Mouse (Mus musculus) kidney, embryonic 16.5 days (tissue): Measurements from ENCODE around the gene Igsf23. TPM values are rescaled to one million over a fixed set of nuclear protein-coding genes. Genes with fewer than 3 reads are reported as not detected.
"Not testable (repeated sequence)": the region's sequence is repeated elsewhere in the genome, so short reads cannot be mapped to it uniquely, and the experiment has no call there.

ENCODE experiments used
- ATAC-seq: fragments of 200-750 bp; cut with Nextera tagmentation; 2 replicates; pipeline ENCODE4 v1.8.0; 2017; ENCODE audit warnings: moderate TSS enrichment; ENCODE audit not compliant: low FRiP score, low TSS enrichment
- H3K27ac ChIP-seq: fragments of 300-500 bp; sonication (generic); 2 replicates; pipeline ENCODE4 v1.5.1; 2014; ENCODE audit warnings: low read length
- H3K27me3 ChIP-seq: fragments of 300-500 bp; sonication (generic); 2 replicates; pipeline ENCODE4 v1.6.1; 2014; ENCODE audit warnings: low read length, control low read depth, mixed read lengths; ENCODE audit not compliant: insufficient read depth
- H3K36me3 ChIP-seq: fragments of 300-500 bp; sonication (generic); 2 replicates; pipeline ENCODE4 v1.6.1; 2014; ENCODE audit warnings: low read length, control low read depth, mixed read lengths; ENCODE audit not compliant: insufficient read depth
- H3K4me1 ChIP-seq: fragments of 300-500 bp; sonication (generic); 2 replicates; pipeline ENCODE4 v1.6.1; 2014; ENCODE audit warnings: low read length, control low read depth, mixed read lengths; ENCODE audit not compliant: insufficient read depth
- H3K4me2 ChIP-seq: fragments of 300-500 bp; sonication (generic); replicated peaks from 2 replicates; pipeline ENCODE4 v1.6.1; 2014; ENCODE audit warnings: low read depth, low read length
- H3K4me3 ChIP-seq: fragments of 300-500 bp; sonication (generic); 2 replicates; pipeline ENCODE4 v1.5.1; 2014; ENCODE audit warnings: mild to moderate bottlenecking, low read length
- H3K9ac ChIP-seq: fragments of 300-500 bp; sonication (generic); replicated peaks from 2 replicates; pipeline ENCODE4 v1.6.1; 2014; ENCODE audit warnings: low read length
- H3K9me3 ChIP-seq: fragments of 300-500 bp; sonication (generic); 2 replicates; pipeline ENCODE4 v1.6.1; 2016; ENCODE audit warnings: low read length, control low read depth
- WGBS: fragments of 180-500 bp; shearing (Covaris S2); extraction: QIAGEN DNeasy Blood & Tissue Kit; methylation state at CpG from one replicate; pipeline ENCODE4 v1.1.7; 2014; 5-methylcytosine and 5-hydroxymethylcytosine counted together
- polyA plus RNA-seq: library from polyadenylated mRNA; unstranded; fragments of >200 nt; fragmentation: Nextera tagmentation; extraction: Ambion mirVana; gene quantifications from 2 replicates; pipeline ENCODE4 v1.2.1, GENCODE M21; 2015

Gene Igsf23
- polyA plus RNA-seq, result 0.21 TPM in 1 of 2 replicates, not detected in the other

- H3K4me1 ChIP-seq, result 0 out of 2 replicates have a peak, but pooled peaks cover 4% of the 10 kb centered on the region
- H3K9me3 ChIP-seq, result no peaks in the 10 kb centered on the region
- no peak within 1 kb of the TSS for H3K4me3 ChIP-seq
- no peaks in the 10 kb centered on the region for H3K36me3 ChIP-seq
- no peak for ATAC-seq
- H3K27ac ChIP-seq, result no peak within 1 kb of the TSS
- H3K4me2 ChIP-seq, result no peak within 1 kb of the TSS
- 60% methylated on average over 9 of the region's 9 CpGs for WGBS
- no peaks in the 10 kb centered on the region for H3K27me3 ChIP-seq
- no peak within 1 kb of the TSS for H3K9ac ChIP-seq
These were observed at the start of gene Igsf23 for GRCm38 (mm10) chr7:19950589-19950988. Gene Igsf23, minus strand, starts transcription at chr7:19950756.

- not testable (repeated sequence) for H3K4me3 ChIP-seq, H3K36me3 ChIP-seq, H3K27me3 ChIP-seq, H3K4me1 ChIP-seq, ATAC-seq, H3K4me2 ChIP-seq, H3K9me3 ChIP-seq, H3K27ac ChIP-seq, H3K9ac ChIP-seq
- WGBS, result 67% methylated on average over 3 of the region's 3 CpGs
These were observed 46.2 kb upstream of the Igsf23 start for GRCm38 (mm10) chr7:19996721-19997120.

DNA sequence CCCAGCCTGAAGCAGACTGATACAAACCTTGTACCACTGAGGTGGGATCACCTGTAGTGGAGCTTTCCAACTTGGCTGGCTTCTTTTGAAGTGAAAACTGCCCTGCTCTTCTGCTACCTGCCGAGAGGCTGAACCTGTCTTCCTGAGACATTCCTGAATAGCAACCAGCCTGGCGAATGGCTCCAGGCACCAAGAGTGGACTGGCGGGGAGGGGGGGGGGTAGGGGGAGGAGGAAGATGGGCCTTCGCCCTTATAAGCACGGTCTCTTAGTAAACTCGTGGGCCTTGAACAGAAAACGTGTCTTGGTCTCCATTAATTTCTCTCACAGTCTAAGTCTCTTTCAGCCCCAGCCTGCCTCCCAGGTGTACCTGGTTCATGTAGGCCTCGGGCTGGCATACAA lies 40.6 kb upstream of the Igsf23 start, which contains the start of gene Nlrp9b:
Gene Nlrp9b, plus strand, starts transcription at position 301 of the 400 bp plus-strand sequence.
- not testable (repeated sequence) for H3K36me3 ChIP-seq, H3K27ac ChIP-seq, H3K9me3 ChIP-seq, H3K4me3 ChIP-seq, H3K4me1 ChIP-seq, H3K9ac ChIP-seq, ATAC-seq, H3K27me3 ChIP-seq, H3K4me2 ChIP-seq
- WGBS, result 74% methylated on average over 8 of the region's 8 CpGs

- H3K27me3 ChIP-seq, result no peaks in the 10 kb centered on the region
- H3K27ac ChIP-seq, result no peak overlapping the region
- H3K36me3 ChIP-seq, result no peaks in the 10 kb centered on the region
- peaks cover 13% of the 10 kb centered on the region; the same call in 1 of the 2 replicates for H3K9me3 ChIP-seq
- WGBS, result 84% methylated on average over 4 of the region's 4 CpGs
- H3K9ac ChIP-seq, result no peak overlapping the region
- no peak for ATAC-seq
- no peaks in the 10 kb centered on the region for H3K4me1 ChIP-seq
- no peak overlapping the region for H3K4me2 ChIP-seq
- no peak overlapping the region for H3K4me3 ChIP-seq
These were observed 21.0 kb upstream of the Igsf23 start for GRCm38 (mm10) chr7:19971516-19971915.

DNA sequence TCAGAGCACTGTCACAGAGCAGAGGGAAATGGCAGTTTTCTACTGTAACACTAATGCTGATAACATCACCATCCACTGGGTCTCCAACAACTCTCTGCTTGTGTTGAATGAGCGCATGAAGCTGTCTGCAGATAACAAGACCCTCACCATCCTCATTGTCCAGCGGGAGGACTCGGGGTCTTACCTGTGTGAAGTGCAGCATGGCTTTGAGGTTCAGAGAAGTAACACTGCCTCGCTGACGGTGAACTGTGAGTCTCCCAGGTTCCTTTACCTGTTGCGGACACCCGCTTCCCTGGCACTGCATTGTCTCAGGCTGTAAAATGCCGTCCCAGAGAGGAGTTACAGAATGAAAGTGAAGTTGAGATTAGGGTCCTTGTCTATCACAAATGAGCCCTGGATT lies 19.6 kb upstream of the Igsf23 start:
- no peak overlapping the region for H3K9ac ChIP-seq
- H3K4me3 ChIP-seq, result no peak overlapping the region
- H3K27me3 ChIP-seq, result no peaks in the 10 kb centered on the region
- H3K27ac ChIP-seq, result no peak overlapping the region
- no peaks in the 10 kb centered on the region for H3K4me1 ChIP-seq
- peaks cover 13% of the 10 kb centered on the region; the same call in 1 of the 2 replicates for H3K9me3 ChIP-seq
- ATAC-seq, result no peak
- no peak overlapping the region for H3K4me2 ChIP-seq
- H3K36me3 ChIP-seq, result no peaks in the 10 kb centered on the region
- 91% methylated on average over 8 of the region's 8 CpGs for WGBS

GRCm38 (mm10) chr7:19969541-19970090 lies 19.1 kb upstream of the Igsf23 start:
- 94% methylated on average over 4 of the region's 4 CpGs for WGBS
- Histone ChIP-seq H3K4me2 (no peak overlapping the region), H3K9ac (no peak overlapping the region), H3K27ac (no peak overlapping the region), H3K9me3 (peaks cover 13% of the 10 kb centered on the region; the same call in 1 of the 2 replicates), H3K27me3 (no peaks in the 10 kb centered on the region), H3K36me3 (no peaks in the 10 kb centered on the region), H3K4me1 (no peaks in the 10 kb centered on the region), H3K4me3 (no peak overlapping the region)
- no peak for ATAC-seq

- ATAC-seq, result no peak
- Histone ChIP-seq H3K27me3 (no peaks in the 10 kb centered on the region), H3K27ac (no peak overlapping the region), H3K4me3 (no peak overlapping the region), H3K4me2 (no peak overlapping the region), H3K4me1 (no peaks in the 10 kb centered on the region), H3K9ac (no peak overlapping the region), H3K9me3 (peaks cover 13% of the 10 kb centered on the region; the same call in 1 of the 2 replicates), H3K36me3 (no peaks in the 10 kb centered on the region)
- 80% methylated on average over 3 of the region's 3 CpGs for WGBS
These were observed 18.6 kb upstream of the Igsf23 start for GRCm38 (mm10) chr7:19969106-19969505.

DNA sequence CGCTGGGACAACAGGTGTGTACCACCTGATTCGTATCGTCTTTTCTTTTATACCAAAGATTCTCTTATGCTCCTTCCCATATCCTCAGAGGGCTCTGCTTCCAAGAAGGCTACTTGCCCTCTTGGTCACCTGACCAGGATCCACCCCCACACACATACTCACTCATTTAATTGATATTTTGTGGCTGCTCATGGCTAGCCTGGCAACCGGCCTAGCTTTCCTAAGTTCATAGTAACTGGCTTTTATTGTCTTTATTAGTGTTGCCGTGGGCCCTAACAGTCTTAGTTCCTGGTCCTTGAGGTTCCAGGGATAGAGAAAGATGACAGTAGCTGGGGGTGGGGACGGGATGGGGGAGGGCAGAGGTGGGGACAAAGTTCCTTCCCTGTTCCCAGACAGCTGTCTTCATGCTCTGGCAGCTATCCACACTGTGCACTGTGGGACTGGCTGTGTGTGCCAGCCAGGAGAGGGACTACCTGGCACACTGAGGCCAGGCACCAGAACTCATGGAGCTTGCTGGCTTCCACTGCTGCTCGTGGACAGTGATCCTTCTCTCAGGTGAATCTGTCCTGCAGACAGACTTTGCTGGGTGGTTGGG lies 14.5 kb upstream of the Igsf23 start, which contains the start of gene Ceacam20:
Gene Ceacam20, plus strand, starts transcription at position 428 of the 595 bp plus-strand sequence.
- WGBS, result 70% methylated on average over 7 of the region's 7 CpGs
- Histone ChIP-seq H3K4me1 (no peaks in the 10 kb centered on the region), H3K27ac (no peak within 1 kb of the TSS), H3K9ac (no peak within 1 kb of the TSS), H3K4me2 (no peak within 1 kb of the TSS), H3K36me3 (no peaks in the 10 kb centered on the region), H3K9me3 (peaks cover 6% of the 10 kb centered on the region; the same call in 1 of the 2 replicates), H3K27me3 (no peaks in the 10 kb centered on the region), H3K4me3 (no peak within 1 kb of the TSS)
- ATAC-seq, result no peak

DNA sequence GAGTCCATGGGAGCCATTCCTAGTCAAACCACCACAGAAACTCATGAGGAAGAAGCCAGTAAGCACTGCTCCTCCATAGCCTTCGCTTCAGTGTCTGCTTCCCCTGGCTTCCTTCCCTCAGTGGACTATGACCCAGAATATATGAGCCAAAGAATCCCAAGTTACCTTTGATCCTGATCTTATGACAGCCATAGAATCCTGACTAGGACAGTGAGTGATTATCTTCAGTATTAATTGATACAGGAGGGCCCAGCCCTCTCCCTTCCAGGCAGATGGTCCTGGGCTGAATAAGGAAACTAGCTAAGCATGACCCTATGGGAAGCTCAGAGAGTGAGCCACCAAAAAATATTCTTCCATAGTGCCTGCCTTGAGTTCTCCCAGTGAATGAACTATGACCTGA lies 11.9 kb upstream of the Igsf23 start:
- H3K4me3 ChIP-seq, result no peak overlapping the region
- no peak overlapping the region for H3K4me2 ChIP-seq
- no peak overlapping the region for H3K27ac ChIP-seq
- 64% methylated on average over 1 of the region's 1 CpGs for WGBS
- H3K36me3 ChIP-seq, result no peaks in the 10 kb centered on the region
- no peaks in the 10 kb centered on the region for H3K27me3 ChIP-seq
- no peak for ATAC-seq
- no peak overlapping the region for H3K9ac ChIP-seq
- H3K4me1 ChIP-seq, result no peaks in the 10 kb centered on the region
- no peaks in the 10 kb centered on the region for H3K9me3 ChIP-seq

DNA sequence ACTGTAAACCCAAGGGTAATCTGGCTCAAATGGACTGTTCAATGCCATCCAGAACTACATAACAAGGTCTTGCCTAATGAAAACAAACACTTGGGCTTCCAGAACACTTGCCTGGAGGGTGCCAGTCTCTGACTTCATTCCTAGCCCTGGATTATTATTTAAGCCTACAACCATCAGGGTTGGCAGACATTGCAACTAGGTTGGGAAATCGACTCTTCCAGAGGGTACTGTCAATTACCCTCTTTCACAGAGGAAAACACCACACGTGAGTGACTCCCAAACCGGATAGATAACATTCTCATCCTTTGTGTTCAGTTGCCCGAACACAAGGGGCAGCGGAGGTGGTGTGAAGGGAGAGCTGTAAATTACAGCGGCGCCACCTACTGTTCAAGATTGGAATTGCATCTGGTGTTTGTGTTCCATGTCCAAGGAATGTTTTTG lies 5.8 kb upstream of the Igsf23 start:
- WGBS, result 2% methylated on average over 7 of the region's 7 CpGs
- ATAC-seq, result peak; percentile 63; the same call in 1 of the 2 replicates
- H3K9ac ChIP-seq, result no peak overlapping the region
- H3K4me1 ChIP-seq, result peaks cover 7% of the 10 kb centered on the region; the same call in 1 of the 2 replicates
- no peaks in the 10 kb centered on the region for H3K9me3 ChIP-seq
- H3K4me3 ChIP-seq, result no peak overlapping the region
- H3K36me3 ChIP-seq, result no peaks in the 10 kb centered on the region
- no peak overlapping the region for H3K4me2 ChIP-seq
- no peaks in the 10 kb centered on the region for H3K27me3 ChIP-seq
- no peak overlapping the region for H3K27ac ChIP-seq
